In the genomic region with DNA sequence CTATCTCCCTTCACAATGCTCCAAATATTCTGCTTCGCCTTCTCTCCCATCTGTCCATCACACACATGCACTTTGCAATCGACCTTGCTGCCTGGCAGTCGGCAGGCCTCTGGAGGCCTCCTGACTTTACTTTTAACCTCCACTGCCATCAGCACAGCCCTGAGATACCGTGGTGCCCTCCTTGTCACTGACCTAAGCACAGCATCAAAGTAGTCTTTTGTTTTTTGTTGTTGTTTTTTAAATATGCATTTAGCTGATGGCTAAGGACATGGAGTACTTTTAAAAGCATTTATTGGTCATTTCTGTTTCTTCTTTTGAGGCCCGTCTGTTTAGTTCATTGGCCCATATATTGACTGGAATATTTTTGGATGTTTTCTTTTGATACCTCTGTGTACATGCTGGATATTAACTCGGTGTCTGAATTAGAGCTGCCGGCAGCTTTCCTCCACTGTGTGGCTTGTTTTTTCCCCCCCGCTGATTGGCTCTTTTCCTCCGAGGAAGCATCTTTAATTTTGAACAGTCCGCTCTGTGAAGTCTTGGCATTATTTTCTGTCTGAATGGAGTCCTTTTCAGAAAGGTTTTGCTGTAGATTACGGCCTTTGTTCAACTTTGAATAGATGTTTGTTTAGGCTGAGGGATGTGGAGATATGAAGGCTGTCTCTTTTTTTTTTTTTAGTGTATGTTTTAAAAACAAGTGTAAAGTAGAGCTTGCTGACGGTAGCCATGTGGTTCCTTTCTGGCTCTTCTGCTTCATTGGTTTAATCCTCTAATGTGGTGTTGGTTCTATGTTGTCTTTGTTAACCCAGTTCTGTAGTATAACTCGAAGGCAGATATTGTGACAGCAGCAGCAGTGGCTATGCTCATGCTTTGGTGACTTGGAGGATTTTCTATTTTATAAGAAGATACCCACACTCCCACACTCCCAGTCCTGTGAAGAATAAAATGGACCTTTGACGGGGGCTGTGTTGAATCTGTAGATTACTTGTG, we compare ENCODE assay signal across 15 mouse cellular contexts.
DNase-seq lines count a peak whose midpoint lies in the region; ATAC-seq lines count a peak whose summit lies in the region.
"Had no signal": no experiment of that assay in that cellular context is flagged by ENCODE, and none has a peak within 500 bp of the region (broad histone marks: within the 10 kb centered on the region; RNA-seq: fewer than 3 reads in every experiment).

No protein-coding gene starts in this region.

- peak; percentile 39 to 50 for DNase-seq in cerebellum, postnatal 14 days
- no peak for DNase-seq in cerebellum, adult 9-10 months
- peak; percentile 12 for DNase-seq in brain, adult 2 months (ENCODE audit: low read depth, low spot score)
- DNase-seq in thymus, postnatal 0 days (ENCODE audit: low spot score): no peak
- no peak for DNase-seq in kidney, postnatal 4 days
- no peak for DNase-seq in limb, embryonic 10.5 days (ENCODE audit: low spot score)
- DNase-seq: adrenal gland, adult 2 months; gastrocnemius, adult 2 months; kidney, adult 9 months; liver; lung, adult 2 months had no signal

- H3K9me3 ChIP-seq in forebrain, embryonic 16.5 days (ENCODE audit: control insufficient read depth, low read length): no peaks in the 10 kb centered on the region
- H3K9me3 ChIP-seq in midbrain, embryonic 12.5 days: no peaks in the 10 kb centered on the region
- H3K9me3 ChIP-seq in limb, embryonic 10.5 days (replicated peaks): no peaks in the 10 kb centered on the region
- H3K9me3 ChIP-seq: heart, embryonic 12.5 days had no signal

- no peak overlapping the region for H3K27ac ChIP-seq in forebrain, embryonic 16.5 days (ENCODE audit: low read length)
- no peak overlapping the region for H3K27ac ChIP-seq in midbrain, embryonic 12.5 days (replicated peaks)
- H3K27ac ChIP-seq in limb, embryonic 10.5 days: no peak overlapping the region
- H3K27ac ChIP-seq: gastrocnemius, adult 2 months had no signal

- WGBS in forebrain, embryonic 16.5 days: 8% methylated on average over 14 of the region's 14 CpGs
- WGBS in midbrain, embryonic 12.5 days: 27% methylated on average over 14 of the region's 14 CpGs
- 84% methylated on average over 14 of the region's 14 CpGs for WGBS in limb, embryonic 10.5 days

- H3K4me3 ChIP-seq in forebrain, embryonic 16.5 days (replicated peaks; ENCODE audit: low read length): no peak overlapping the region
- no peak overlapping the region for H3K4me3 ChIP-seq in midbrain, embryonic 12.5 days
- no peak overlapping the region for H3K4me3 ChIP-seq in limb, embryonic 10.5 days
- H3K4me3 ChIP-seq: erythroblast, embryonic 14.5 days; gastrocnemius, adult 2 months; heart, embryonic 12.5 days had no signal

- ATAC-seq in forebrain, embryonic 16.5 days: peak; percentile 84
- peak; percentile 66 for ATAC-seq in midbrain, embryonic 12.5 days (ENCODE audit: low FRiP score, low read depth)

- no peak overlapping the region for H3K9ac ChIP-seq in forebrain, embryonic 16.5 days (replicated peaks; ENCODE audit: low read depth, low read length)
- H3K9ac ChIP-seq in midbrain, embryonic 12.5 days (replicated peaks): no peak overlapping the region
- H3K9ac ChIP-seq: heart, embryonic 12.5 days had no signal

- H3K36me3 ChIP-seq in forebrain, embryonic 16.5 days (ENCODE audit: control insufficient read depth, insufficient read depth): no peaks in the 10 kb centered on the region
- H3K36me3 ChIP-seq in midbrain, embryonic 12.5 days: no peaks in the 10 kb centered on the region
- H3K36me3 ChIP-seq in limb, embryonic 10.5 days: no peaks in the 10 kb centered on the region
- H3K36me3 ChIP-seq: heart, embryonic 12.5 days had no signal

- H3K4me1 ChIP-seq in forebrain, embryonic 16.5 days (replicated peaks; ENCODE audit: control insufficient read depth, insufficient read depth, low read length): peaks cover 11% of the 10 kb centered on the region
- peaks cover 8% of the 10 kb centered on the region; the same call in 1 of the 2 replicates for H3K4me1 ChIP-seq in midbrain, embryonic 12.5 days
- H3K4me1 ChIP-seq in limb, embryonic 10.5 days: no peaks in the 10 kb centered on the region
- H3K4me1 ChIP-seq: heart, embryonic 12.5 days had no signal

- peak overlapping the region; percentile 37 for H3K4me2 ChIP-seq in forebrain, embryonic 16.5 days (ENCODE audit: low read length)
- H3K4me2 ChIP-seq in midbrain, embryonic 12.5 days (replicated peaks): peak overlapping the region; percentile 13; the same call in 1 of the 2 replicates
- H3K4me2 ChIP-seq: heart, embryonic 12.5 days had no signal

- H3K27me3 ChIP-seq in forebrain, embryonic 16.5 days (replicated peaks; ENCODE audit: control insufficient read depth, insufficient read depth, low read length): no peaks in the 10 kb centered on the region
- no peaks in the 10 kb centered on the region for H3K27me3 ChIP-seq in midbrain, embryonic 12.5 days
- H3K27me3 ChIP-seq in limb, embryonic 10.5 days (ENCODE audit: low read depth, poor library complexity, severe bottlenecking): no peaks in the 10 kb centered on the region
- H3K27me3 ChIP-seq: heart, embryonic 12.5 days had no signal

Comparison
In these comparisons a context has a peak if more than half of its experiments do, and no peak if none do; other contexts are left out.
1. DNase-seq: peak in cerebellum, postnatal 14 days (2 of 2) and brain, adult 2 months (single experiment); none in cerebellum, adult 9-10 months (single experiment), thymus, postnatal 0 days (single experiment), kidney, postnatal 4 days (0 of 2) and limb, embryonic 10.5 days (single experiment).